Mouse (Mus musculus) embryo, embryonic 11.5 days (tissue): ENCODE data around the gene Hspa4.
"Not testable (repeated sequence)": the region's sequence is repeated elsewhere in the genome, so short reads cannot be mapped to it uniquely, and the experiment has no call there.

Experiments used
- DNase-seq: peaks from one replicate; pipeline ENCODE4 v3.0.0-alpha.2; 2012; ENCODE audit warnings: low read depth, low spot score

Hspa4 gene

DNA sequence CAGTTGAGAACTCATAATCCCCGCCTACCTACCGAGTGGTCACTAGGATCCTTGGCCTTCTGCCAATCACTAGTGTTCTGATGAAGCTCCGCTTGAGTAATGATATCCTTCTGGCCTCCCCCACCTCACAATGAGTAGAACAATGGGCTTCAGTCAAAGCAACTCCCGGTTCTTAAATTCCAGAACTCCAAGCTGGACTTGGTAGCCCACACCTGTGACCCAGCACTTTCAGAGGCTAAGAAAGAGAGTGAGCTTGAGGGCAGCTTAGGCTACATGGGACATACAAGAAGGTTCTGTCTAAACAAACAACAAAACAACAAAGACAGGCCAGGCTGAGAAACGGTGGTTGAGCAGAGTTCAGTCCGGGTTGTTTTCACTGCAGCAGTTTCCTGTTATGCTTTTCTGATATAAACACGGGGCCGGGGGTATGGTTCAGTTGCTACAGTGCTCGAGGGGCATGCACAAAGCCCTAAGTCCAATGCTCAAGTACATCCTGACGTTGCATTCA lies 7.4 kb upstream of the Hspa4 start:
- no peak for DNase-seq

DNA sequence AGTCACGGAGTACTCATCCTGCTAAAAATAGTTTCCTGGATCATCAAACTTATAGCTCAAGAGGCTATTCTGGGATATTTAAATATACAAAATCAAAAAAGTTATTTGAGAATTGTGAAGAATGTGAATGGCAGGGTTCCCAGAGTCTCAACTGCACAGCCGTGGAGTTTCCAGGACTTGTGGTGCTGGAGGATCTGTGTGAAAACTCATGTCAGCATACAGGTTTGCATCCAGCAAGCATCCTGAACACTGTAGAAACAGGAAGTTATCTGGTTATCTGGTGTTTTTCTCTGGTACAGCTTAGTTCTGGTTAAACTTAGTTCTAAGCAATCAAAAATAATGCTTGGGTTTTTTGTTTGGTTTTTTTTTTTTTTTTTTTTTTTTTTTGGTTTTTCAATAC lies 6.7 kb upstream of the Hspa4 start:
- no peak for DNase-seq

DNA sequence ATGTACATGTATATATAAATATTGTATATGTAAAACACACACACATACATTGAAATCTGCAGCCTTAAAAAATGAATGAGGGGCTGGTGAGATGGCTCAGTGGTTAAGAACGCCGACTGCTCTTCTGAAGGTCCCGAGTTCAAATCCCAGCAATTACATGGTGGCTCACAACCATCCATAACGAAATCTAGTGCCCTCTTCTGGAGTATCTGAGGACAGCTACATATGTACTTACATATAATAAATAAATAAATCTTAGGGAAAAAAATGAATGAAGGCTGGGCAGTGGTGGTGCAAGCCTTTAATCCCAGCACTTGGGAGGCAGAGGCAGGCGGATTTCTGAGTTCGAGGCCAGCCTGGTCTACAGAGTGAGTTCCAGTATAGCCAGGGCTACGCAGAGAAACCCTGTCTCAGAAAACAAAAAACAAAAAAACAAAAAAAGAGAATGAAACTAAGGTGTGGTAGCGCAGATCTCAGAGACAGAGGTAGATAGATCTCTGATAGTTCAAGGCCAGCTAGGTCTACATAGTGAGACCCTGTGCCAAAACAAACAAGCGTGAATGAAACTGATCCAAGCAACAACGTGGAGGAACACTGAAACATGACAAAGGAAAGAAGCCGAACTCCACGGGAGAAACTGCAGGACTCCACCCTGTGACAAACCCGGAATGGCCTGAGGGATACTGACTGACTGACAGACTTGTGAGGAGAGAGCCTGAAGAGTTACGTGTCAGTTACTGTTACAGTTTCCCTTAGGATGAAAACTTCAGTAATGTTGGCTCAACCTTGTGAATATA lies 4.0 kb upstream of the Hspa4 start:
- DNase-seq, result no peak

DNA sequence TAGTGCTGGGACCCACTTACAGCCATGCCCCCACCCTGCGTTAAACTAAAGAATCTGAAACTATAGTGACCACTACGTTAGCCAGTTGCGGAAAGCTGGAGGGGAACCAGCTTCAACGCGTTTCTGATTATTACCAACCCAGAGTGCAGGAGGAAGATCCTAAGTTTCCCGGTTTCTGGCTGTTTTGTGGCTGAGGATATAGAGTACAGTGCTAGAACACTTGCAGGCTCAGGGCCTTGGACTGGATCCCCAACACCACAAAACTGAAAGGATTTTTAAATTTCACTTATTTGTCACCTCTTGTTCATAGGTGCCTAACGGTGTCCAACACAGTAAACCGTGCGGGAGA lies 884 bp upstream of the Hspa4 start:
- no peak for DNase-seq

DNA sequence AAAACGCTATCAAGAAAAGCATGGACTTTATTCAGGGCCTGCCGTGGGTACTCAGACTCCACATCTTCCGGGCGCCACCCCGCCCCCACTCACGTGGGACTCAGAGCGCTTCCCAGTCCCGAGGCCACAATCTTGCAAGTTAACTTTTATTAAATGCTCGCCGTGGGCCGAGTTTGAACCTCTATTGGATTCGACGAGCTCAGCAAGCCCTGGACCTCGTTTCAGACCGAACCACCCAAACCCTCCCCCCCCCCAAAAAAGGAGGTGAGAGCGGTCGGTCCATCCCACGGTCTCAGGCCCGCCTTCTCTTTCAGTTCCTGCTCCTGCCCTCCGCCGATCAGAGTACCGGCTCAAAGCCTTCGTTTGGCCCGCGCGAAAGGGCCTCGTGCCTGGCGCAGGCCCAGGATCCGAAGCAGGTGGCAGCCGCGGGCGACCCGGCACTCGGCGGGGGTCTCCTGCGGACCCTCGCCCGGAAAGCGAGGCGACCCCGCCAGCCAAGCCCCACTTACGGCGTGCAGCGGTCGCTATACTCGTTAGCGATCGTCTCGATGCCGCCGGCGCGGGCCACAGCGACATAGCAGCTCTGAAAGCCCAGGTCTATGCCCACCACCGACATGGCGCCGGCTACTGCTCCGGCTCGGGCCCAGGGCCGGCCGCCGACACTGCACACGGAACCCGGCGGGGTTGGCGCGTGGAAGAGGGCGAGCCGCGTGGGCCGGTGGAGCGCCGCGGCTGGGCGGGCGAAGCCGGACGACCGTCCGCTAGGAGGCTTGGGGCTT lies 517 bp downstream of the Hspa4 start:
- no peak for DNase-seq

DNA sequence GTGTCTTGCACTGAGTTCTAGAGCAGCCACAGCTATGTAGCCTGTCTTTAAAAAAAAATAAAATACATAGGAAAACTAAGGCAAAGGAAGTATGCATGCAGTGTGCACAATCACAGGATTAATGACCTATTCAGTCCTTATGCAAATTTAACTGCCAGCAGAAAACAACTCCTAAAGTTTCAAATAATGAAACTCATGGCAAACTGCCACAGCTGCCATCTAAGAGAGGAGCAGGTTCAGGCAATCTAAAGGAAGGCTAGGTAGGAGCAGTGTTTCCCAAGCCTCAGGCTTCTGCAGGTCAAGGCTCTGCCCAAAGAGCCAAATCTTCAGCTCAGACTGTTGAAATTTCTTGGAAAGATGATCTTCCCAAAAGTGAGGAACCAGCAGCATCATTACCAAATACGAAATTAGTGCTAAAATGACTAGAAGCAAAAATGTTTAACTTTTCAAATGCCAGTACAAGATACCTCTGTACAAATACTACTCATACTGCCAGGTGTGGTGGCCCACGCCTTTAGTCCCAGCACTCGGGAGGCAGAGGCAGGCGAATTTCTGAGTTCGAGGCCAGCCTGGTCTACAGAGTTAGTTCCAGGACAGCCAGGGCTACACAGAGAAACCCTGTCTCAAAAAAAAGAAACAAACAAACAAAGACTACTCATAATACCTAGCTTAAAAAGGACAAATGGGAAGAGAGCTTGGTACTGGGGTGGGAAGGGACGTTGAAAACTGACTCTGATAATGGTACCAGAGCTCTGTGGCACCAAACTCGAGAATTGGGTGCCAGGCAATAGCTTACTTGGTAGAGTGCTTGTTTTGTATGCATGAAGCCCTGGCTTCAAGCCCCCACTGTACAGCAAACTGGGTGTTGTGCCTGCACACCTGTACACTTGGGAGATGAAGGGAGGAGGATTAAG lies 2.1 kb downstream of the Hspa4 start:
- DNase-seq, result no peak

DNA sequence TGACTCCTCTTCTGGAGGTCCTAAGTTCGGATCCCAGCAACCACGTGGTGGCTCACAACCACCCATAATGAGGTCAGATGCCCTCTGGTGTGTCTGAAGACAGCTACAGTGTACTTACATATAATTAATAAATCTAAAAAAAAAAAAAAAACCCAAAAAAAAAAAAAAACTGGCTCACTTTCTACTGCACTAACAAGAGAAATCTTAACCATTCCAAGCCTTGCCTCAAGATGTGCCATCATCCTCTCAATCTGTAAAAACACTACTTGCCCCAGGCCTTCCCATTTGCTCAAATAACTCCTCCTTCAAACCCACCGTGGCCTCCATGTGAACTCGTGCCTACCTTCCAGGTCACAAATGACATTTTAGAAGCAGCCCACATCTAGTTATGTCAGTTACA lies 3.4 kb downstream of the Hspa4 start:
- DNase-seq, result no peak

DNA sequence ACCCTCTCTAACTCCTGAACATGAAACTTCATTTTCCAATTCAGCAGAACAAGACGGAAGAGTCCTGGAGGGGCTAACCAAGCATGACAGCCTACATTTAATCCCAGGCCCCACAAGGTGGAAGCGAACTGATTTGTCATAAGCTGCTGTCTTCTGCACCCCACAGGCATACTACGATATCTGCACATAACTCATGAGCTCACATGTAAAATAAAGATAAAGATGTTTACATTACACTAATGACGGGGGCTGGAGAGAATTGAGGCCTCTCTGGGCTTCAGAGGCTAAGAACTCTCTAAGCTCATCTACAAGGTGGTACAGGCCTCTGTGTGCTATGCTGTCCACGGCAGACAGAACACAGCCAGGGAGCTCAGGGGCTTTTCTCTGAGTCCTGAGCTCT lies 5.8 kb downstream of the Hspa4 start:
- no peak for DNase-seq

DNA sequence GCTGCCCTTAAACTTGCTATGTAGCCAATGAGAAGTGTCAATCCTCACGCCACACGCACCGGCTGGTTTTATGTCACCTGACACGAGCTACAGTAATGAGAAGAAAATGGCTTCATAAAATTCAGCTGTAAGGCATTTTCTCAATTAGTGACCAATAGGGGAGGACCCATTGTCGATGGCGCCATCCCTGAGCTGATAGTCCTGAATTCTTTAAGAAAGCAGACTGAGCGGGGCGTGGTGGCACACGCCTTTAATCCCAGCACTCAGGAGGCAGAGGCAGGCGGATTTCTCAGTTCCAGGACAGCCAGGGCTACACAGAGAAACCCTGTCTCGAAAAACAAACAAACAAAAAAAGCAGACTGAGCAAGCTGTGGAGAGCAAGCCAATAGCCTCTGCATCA lies 9.4 kb downstream of the Hspa4 start:
- DNase-seq, result no peak

DNA sequence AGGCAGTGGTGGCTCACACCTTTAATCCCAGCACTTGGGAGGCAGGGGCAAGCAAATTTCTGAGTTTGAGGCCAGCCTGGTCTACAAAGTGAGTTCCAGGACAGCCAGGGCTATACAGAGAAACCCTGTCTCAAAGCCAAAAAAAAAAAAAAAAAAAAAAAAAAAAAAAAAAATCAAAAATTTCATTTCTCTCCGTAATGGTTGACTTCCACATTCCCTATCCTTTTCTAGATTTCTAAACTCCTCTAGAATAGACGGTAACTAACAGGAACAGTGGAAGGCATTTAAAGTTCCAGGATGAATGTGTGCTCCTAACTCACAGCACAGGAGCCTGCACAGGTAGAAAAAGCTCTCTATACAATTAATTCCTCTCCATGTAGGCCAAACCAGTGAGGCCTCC lies 10.1 kb downstream of the Hspa4 start:
- not testable (repeated sequence) for DNase-seq

DNA sequence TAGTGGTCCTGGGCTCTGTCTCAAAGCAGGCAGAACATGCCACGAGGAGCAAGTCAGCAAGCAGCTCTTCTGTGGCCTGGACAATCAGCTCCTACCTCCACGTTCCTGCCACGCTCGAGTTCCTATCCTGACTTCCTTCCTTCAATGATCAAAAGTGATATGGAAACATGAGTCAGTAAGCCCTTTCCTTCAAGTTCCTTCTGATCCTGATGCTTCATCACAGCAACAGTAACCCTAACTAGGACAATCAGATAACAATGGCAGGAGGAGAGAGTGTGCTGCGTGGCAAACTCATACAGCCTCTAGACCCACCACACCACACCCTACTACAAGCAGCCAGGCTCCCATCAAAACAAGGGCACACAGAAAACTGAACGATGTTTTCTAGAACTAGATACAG lies 14.4 kb downstream of the Hspa4 start:
- DNase-seq, result no peak

DNA sequence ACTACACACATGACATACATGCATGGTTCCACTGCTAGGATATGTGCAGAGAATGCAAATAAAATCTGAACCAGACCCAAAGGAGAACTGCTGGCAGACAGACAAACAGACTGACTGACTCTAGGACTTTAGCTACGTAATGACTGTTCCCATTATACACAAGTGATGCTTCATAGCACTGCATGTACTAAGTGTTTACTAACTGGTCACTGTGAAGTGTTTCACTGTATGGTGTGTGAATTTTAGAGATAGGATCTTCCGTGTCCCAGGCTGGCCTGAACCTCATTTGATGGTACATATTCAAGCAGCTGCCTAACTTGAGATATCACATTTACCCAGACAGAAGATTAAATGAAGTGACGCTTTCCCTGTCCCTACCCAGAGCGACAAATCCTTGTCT lies 21.8 kb downstream of the Hspa4 start:
- no peak for DNase-seq

DNA sequence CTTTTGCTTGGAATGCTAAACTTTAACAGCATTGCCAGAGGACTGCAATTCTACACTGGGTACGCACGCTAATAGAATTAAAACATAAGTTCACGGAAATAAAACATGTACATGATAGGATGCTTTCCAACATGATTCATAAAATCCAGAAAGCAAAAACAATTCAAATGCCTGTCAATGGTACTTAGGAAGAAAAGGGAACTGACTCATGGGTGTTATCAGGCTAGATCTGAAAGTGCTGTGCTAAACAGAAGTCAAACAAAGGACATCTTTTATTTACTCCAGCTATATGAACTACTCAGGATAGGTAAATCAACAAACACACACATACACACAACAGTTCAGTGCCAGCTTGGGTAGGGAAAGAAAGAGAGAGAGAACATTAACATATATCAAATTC lies 24.9 kb downstream of the Hspa4 start:
- no peak for DNase-seq

DNA sequence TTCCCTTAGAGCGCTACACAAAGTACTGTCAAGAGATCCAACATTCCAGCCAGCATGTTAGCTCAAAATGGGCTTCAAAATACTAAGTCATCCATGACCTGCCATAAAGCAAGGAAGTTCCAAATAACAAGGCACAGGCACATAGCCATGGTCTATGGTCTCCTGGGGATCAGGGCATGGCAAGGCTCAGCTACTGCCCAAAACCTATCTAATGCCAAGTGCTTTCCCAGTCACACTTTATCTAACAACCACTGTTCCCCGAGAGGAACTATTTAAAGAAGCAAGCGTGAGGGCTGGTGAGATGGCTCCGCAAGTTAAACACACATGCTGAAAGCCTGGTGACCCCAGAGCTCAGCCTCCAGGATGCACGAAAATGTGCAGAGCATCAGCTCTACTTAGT lies 26.9 kb downstream of the Hspa4 start:
- no peak for DNase-seq

DNA sequence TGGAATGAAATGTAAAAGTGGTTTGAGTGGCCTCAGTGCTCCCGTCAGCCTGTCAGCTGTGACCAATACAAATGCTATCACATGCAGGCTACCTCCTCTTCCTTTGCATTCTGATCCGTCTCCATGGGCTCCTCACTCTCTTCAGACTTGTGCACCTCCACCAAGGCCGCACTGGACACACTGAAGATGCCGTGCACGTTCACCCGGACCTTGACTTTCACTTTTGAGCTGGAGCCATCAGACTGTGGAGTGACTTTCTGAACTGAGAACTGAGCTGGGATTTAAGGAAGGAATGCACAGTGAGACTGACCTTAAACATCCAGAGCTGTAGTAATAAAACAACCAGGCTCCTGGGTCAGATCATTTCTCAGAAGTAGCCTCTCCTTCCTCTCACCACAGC lies 30.7 kb downstream of the Hspa4 start:
- no peak for DNase-seq

DNA sequence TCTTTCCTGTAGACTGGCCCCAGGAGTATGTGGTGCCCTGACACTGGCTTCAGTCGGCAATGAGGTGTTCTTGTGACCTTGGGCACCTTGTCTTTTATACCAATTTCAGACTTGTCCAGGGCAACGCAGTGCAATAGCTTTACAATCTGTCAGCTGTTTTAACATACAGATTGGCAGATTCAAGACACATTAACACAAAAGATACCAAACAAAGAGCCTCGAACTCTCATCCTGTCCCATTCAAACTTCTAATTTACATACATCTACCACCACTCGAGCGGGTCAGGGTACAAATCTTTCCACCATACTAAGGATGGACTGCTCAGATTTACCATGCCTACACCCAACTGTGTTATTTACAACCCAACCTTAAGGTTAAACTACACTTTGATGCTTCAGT lies 39.7 kb downstream of the Hspa4 start:
- DNase-seq, result no peak

DNA sequence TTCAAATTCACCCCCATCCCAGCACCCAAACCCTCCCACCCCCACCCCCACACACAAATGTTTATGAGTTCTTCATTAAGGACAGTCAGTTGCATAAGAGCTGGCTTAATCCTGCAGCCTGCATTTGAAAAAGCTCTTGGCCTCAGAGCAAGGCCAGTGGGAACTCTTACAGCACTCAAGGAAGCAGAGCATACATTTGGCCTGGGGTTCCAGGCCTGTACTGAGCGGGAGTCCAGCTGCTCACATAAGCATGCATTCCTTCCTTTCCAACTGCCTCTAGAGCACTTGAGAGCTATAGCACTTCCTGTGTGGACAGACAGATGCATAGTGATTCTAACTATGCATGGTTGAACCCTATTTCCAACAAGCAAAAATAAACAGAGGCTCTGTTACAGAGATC lies 40.2 kb downstream of the Hspa4 start:
- no peak for DNase-seq

DNA sequence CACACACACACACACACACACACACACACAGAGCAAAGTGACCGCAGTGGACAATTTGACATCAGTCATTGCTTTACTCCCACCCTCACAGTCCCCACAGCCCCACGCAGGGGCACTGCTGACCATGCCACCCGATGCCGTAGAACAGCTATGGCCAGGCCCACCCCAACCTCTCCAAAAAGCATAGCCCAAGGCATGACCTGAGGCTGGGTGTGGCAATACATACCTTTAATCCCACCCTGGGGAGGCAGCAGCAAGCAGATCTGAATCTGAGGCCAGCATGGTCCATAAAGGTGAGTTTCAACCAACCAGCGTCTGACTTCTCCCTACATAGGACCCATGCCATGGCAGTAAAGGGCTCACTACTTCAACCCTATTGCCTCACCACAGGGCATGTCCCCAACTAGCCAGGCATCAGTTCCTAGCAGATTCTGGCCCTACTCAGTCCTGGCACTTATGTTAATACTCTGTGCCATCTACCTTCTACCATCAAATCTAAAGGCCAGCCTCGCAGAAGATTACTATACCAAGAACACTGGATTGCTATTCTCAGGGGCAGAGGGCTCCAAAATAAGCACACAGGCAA lies 41.1 kb downstream of the Hspa4 start:
- no peak for DNase-seq

DNA sequence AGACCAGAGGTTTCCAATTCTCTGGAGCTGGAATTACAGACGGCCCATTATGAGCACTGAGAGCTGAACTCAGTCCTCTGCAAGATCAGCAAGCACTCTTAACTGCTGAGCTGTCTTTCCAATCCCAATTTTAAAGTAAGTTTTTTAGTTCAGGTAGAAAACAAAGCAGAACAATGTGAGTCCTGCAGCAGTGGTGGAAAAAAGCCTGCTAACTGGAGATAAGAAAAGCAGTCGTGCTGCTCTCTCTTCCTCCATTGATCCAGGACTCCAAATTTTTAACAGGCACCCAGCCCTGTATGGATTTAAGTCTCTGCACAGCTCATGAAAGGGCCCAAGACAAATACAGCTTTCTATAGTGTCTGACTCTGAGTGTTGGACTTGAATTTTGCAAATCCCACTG lies 43.3 kb downstream of the Hspa4 start:
- DNase-seq, result no peak

DNA sequence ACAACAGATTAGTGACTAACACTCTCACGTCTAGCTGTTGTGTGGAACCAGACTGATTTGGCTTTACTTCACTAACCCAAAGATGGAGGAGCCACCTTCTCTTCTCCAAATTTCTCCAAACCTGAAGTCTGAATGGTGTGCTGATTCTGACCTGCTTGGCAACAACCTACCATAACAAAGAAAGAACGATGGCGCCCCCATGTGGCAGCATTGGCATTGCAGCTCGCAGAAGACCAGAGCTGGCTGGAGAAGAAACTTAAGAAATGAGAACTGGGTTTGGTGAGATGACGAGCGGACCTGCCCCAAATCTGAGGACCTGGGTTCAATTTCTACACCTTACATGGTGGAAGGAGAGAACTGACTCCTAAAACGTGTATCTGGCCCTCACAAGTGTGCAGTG lies 45.3 kb downstream of the Hspa4 start:
- peak; percentile 39 for DNase-seq

DNA sequence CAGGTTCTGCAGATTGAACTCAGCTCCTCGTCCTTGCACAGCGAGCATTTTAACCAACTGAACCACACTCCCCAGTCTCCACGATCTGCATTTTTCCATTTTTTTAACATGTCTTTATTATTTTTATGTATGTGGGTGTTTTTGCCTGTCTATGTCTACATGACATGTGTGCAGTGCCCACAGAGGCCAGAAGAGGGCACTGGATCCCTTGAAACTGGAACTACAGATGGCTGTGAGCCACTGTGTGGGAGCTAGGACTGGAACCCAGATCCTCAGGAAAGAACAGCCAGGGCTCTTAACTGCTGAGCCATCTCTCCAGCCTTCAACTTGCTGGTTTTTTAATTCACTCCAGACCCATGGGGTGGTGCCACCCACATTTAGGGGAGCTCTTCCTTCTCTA lies 45.8 kb downstream of the Hspa4 start:
- no peak for DNase-seq
